Mouse (Mus musculus) gonadal fat pad, adult 2 months (tissue): ENCODE results near the gene Gm20662. TPM values are rescaled to one million over a fixed set of nuclear protein-coding genes. Genes with fewer than 3 reads are reported as not detected.
A peak's percentile ranks its signal among the peaks of the same experiment; 100 is the strongest.
"Not testable (repeated sequence)": the region's sequence is repeated elsewhere in the genome, so short reads cannot be mapped to it uniquely, and the experiment has no call there.

Experiments
- DNase-seq: peaks from one replicate; pipeline ENCODE4 v3.0.0-alpha.2; 2012; ENCODE audit warnings: low read depth
- polyA plus RNA-seq: library from polyadenylated mRNA; depleted of rRNA; stranded (reverse); fragments of >200 nt; gene quantifications from 2 replicates; pipeline ENCODE4 v1.2.3, GENCODE M21; 2012

Gene Gm20662
- polyA plus RNA-seq, 1 experiment, result 3.8 TPM

DNA sequence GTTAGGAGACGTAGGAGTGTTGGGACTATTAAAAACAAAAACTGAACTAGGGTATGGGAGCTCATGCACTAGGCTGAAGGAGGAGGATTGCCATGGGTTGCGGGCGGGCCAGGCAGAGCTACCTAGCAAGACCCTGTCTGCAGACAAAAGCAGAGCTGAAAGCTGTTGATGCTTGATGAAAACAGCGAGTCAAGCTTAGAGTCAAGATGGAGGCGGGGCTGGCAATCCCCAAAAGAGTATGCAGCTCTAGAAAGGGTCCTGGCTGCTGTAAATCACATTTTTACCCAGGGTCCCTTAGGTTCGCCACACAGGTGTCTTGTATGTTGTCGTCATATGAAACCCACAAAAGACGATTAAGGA is 7.4 kb downstream of the Gm20662 start:
- no peak for DNase-seq

DNA sequence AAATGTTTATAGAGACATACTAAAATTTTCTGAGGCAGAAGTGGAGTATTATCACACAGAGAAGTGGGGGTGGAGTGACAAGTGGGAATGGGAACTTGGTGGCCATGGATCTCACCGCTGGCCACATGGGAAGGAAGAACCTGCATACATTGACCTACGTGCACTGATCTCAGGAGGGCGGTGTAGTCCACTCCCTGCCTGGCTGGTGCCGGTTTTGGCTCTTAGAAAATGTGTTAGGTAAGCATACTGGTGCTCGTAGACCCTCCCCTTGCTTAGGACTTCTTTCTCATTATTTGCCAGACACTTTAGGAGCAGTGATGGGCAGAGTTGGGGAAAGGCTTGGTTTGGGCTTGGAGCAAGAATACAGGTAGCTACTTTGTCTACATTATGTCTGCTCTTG is 11.9 kb downstream of the Gm20662 start:
- no peak for DNase-seq

DNA sequence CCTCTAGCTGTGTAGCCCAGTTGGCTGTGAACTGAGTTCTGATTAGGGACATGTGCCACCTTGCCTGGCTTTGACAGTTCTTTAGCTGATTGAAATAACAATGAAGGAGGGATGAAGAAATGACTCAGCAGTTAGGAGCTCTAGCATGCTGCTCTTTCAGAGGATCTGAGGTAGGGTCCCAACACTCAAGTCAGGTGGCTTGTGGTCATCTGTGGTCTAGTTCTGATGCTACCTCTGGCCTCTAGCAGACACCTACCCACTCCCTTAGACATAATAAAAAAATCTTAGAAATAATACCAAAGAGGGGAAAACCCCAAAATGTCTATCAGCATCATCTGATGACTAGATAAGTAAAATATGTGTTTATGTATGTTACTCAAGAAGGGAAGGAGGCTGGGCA is 14.2 kb downstream of the Gm20662 start:
- no peak for DNase-seq

DNA sequence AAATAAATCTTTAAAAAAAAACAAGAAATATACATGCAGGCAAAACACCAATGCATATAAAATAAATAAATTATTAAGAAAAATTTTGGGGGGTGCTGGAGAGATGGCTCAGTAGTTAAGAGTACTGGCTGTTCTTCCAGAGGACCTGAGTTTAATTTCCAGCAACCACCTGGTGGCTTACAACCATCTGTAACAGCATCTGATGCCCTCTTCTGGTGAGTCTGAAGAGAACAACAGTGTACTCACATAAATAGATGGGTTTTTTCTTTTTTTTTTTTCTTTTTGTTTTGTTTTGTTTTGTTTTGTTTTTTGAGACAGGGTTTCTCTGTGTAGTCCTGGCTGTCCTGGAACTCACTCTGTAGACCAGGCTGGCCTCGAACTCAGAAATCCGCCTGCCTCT is 17.4 kb downstream of the Gm20662 start:
- DNase-seq, result not testable (repeated sequence)

DNA sequence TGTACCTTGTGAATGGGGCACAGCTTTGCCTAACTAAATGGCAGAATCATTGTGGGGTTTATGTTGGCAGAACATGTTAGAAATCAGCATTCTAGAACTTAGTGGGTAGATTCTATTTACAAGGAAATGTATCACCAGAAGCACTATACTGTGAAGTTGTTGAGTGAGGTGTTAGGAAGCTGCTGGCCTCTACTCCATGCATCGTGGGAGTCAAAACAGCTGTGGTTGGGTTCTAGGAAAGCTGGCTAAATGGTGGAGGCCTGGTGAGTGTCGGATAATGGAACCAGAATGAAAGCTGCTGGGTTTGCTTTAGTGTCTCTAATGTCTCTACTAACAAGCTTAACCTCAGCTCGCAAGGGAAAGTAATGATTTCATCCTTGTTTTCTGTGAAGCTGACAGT is 21.0 kb downstream of the Gm20662 start:
- no peak for DNase-seq

DNA sequence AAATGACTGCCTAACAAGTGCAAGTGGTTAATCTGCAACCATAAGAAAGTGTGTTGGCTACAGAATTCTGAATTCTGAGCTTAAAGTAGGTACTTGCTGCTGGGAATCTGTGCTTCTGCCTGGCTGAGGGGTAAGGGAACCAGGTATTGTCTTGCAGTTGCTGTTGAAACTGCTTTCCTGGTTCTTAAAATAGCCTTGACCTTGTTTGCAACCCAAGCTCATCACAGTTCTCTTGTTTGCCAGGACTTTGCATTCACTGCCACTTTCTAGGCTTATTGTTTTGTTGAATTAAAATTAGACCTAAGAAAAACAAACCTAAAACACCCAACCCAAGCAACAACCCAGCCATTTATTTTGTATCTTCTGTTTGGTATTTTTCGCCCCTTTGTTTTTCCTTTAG is 24.6 kb downstream of the Gm20662 start:
- DNase-seq, result no peak

DNA sequence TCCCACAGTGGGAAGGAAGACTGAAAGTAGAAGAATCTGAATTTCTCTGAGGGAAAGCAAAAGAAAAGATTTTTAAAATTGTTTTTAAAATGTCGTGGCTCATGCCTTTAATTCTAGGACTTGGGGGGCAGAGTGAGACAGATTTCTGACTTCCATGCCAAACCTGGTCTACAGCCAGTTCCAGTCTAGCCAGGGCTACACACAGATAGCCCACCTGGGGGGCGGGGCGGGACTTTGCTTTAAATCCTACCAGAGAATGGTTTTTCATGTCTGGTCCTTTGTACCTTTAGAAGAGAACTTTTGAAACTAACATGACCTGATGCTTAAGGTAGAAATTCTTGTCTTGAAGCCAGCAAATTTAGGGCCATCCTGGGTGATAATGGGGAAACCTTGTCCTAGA is 27.1 kb downstream of the Gm20662 start:
- DNase-seq, result no peak

DNA sequence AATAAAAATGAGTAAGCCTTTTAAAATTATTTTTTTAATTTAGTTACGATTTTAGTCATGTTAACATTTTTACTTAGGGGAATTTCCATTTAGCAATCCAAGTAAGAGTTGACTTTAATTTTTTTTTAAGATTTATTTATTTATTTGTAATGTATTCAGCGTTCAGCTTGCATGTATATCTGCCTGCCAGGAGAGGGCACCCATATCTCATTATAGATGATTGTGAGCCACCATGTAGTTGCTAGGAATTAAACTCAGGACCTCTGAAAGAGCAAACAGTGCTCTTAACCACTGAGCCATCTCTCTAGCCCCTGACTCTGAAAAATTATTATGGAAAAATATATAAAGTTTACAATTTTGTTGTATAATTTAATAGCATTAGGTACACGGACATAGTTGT is 30.4 kb downstream of the Gm20662 start:
- no peak for DNase-seq

DNA sequence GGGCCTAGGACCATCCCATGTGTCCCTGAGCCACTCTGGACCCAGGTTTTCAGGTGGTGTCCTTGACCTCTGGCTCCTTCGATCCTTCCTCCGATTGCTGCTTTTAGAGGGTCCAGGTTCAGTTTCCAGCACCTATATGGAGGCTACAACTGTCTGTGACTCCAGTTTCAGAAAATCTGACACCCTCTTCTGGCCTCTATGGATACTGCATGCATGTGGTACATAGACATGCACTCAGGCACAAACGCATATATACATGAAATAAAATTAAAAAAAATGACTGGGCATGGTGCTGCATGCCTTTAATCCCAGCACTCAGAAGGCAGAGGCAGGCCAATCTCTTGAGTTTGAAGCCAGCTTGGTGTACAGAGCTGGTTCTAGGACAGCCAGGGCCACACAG is 31.7 kb downstream of the Gm20662 start:
- no peak for DNase-seq

DNA sequence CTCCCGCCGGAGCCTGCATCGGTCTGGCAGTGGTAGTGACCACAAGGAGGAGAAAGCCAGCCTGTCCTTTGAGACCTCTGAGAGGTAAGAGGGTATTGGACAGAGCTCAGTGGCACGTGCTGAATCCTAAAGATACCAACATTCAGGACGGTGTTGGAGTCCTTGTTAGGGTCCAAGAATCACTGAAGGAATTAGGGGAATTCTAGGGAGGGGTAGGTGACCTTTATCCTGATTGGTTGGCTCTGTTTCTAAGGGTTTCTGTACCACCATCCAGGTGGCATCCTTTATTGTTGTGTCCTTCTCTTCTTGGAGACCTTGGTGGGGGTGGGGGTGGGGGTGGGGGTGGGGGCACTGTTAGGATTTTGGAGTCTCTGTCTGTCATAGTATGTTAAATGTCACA is 36.0 kb downstream of the Gm20662 start:
- no peak for DNase-seq

DNA sequence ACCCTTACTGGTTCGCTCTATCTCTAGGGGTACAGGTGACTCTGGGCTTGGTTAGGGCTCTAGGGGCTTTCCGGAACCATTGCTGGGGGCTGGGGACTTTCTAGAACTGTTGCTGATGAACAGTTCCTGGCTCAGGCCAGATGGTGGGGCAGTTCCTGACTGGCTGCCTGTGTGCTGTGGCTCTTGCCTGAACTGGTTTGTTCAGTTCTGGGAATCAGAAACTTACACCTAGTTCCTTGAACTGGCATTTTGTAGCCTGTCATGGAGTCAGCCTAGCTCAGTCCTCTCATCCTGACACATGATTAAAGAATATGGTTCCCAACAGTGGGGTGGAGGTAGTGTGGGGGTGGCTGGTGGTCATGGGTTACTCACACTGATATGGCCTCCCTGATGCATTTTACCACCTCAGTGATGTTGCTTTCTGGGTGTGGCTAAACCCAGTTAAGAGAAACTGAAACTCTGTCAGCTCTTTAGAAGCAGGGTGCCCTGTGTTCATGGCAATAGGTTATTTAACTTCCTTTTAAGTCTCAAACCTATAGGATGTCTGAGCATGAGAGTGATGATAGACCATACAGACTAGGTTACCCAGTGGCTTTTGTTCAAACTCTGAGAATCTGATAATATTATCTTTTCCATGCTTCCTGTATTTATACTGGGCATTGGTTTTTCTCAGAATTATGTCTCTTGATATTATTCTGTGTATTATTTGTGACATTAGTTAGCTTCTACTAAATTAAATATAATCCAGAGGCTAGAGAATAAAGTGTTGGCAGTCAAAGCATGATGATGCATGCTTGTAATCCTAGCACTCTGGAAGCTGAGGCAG is 39.4 kb downstream of the Gm20662 start:
- peak; percentile 28 for DNase-seq

DNA sequence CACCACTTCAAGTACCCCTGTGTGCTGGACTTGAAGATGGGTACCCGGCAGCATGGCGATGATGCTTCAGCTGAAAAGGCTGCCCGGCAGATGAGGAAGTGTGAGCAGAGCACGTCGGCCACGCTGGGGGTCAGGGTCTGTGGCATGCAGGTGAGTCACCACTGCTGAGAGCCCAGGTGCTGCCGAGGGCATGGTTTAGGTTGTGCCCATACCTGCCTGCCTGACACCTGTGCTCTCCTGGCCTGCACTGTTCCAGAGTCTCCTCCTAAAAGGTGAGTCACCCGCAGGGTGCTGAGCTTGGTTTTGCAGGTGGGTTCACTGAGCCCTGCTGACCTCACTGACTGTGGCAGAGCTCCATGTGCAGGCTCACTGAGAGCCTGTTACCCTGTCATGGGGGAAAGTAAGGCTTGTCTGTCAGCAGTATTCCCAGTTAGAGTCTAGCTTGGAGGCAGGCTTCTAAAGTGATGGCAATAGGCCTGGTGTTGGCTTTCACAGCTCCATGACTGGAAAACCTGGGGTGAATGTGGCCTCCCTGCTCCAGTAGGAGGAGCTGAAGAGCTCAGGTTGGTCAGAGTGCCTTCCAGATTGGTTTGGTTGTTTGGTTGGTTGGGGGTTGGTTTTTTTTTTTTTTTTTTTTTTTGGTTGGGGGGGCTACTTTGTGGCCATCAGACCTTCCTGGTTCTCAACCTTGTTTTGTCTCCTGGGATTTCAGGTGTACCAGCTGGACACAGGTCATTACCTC is 48.8 kb downstream of the Gm20662 start:
- no peak for DNase-seq

DNA sequence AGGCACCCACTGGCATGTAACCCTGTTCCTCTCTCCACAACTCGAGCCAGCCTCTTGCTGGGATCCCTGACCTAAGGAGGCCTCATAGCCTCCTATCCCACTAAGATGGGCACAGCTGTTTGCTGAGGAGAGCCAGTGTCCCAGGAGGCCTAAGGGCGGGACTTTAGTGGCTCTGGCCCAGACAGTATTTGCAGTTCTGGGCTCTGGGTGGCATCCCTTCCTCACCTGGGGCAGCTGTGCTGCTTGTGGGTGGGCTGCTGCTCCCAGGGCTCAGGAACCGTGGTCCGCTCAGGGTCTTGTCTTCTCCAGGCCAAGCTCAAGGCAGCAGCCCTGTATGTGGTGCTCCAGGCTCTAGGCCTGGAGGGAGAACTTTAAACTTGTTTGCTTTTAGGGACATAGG is 50.4 kb downstream of the Gm20662 start:
- DNase-seq, result no peak

DNA sequence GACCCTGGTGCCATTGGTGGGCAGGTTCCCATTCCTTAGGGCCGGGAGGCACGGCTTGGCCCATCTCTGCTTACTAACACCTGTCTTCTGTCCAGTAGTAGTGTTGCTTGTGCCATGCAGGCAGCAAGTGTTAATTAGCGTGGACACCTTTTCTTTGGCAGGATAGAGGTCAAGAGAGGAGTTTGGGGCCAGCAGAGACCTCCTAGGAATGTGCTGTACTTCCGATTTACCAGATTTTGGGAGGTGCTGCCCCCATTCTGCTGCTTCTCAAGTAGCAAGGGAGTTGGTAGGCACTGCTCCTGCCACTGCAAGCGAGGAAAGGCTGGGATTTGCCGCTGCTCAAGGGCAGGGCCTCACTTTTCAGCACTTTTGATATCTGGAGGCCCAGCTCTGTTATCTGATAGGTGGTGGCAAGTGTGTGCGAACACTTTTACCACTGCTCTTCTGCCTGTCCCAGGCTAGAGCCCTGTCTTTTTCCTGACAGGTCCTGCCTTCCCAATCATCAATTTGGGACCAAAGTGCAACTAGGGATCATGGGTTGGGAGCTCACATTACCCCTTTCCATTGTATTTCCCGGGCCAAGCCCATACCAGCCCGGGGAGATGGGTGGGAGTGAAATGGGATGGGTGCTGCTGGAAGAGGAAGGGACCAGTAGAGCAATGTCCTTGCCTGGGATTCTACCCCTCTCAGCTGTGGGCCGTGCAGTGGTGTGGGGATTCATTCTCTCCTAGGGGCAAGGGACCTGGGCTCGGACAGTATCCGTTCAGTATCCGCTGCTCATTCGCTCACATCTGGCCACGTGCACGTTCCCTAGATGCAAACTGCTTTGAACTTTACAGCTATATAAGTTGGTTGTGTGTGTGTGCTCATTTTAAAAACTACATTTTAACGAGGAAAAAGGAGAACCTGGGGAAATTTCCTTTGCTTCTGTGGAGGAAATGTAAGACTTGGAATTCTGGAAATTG is 51.7 kb downstream of the Gm20662 start:
- DNase-seq, result no peak

DNA sequence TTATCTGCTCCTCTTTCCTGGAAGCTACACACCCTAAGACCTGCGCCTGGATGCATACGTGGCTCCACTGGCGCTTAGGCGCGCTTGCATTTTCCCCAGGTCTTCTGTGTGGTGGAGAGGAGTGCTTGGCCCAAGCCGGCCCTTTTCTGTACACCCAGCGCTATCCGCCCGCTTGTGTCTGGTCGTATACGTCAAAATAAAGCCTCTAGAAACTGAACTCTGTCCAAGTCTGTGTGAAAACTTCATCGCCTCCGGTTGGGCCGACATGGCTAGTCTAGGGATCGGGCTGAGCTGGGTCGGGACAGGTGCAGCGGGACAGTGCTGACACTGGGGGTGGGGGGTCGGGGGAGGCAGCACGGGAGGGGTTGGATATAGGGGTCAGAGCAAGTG is 52.4 kb downstream of the Gm20662 start:
- DNase-seq, result no peak

DNA sequence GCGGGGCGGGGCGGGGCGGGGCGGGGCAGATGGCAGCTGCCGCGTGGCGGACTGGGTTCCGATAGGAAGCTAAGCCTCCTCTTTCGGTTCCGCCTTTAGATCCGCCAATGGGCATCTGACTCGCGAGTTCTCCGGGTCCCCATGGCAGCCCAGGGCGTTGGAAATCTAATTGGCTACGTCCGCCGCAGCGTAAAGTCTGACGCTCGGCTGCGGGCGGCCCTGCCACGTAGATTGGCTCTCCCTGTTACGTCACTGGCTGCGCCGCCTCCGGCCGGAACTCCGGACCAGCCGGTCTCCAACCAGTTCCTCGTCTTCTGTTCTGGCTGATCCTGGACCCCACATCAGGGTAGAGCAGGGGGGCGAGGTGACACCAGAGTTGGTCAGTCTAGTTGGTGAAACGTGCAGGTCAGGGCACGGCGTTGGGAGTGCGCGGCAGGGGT is 52.9 kb downstream of the Gm20662 start, which contains the start of gene Gmppb:
Gene Gmppb, plus strand, starts transcription at position 227 of the 440 bp plus-strand sequence.
- DNase-seq, result peak; percentile 66

DNA sequence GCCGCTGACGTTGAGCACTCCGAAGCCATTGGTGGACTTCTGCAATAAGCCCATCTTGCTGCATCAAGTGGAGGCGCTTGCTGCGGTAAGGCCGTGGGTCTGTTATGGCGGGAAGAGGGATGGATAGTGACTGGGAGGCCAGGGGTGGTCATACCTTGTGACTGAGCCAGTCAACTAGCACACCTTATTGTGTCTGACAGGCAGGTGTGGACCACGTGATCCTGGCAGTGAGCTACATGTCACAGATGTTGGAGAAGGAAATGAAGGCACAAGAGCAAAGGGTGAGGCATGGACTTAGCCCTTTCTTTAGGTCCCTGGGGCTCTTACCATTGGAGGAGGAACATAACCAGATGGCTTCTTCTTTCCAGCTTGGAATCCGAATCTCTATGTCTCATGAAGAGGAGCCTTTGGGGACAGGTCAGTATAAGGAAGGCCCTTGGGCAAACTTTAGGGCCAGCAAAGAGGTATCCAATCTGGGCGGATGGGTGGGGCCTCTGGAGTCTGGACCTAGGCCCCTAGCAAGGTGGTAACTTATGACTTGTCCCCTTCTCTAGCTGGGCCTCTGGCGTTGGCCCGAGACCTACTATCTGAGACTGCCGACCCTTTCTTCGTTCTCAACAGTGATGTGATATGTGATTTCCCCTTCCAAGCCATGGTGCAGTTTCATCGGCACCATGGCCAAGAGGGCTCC is 53.6 kb downstream of the Gm20662 start:
- no peak for DNase-seq

DNA sequence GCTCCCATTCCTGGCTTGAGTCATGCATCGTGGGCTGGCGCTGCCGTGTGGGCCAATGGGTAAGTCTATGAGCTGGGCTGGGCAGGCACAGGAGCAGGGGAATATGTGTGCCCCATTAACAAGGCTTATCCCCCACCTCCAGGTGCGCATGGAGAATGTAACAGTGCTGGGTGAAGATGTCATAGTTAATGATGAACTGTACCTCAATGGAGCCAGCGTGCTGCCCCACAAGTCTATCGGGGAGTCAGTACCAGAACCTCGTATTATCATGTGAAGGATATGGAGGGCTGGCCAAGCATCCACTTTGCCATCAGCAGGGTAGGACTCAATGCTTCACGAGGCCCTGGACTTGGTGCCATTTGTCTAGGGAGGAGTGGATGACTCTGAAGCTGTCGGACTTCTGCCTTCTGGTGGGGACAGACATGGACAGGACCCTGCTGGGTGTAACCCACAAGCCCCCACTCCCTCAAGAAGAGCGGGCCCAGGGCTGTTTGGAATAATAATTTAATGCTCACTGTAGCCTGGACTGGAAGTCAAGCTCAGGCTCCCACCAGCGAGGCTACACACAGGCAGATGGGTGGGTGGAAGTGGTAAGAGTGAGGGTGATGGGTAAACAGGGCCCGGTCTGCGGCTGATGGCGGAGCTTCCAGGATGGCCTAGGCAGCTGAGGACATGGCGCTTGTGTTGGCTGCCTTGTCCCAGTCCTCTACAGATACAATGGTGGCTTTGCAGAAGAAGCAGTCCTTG is 55.2 kb downstream of the Gm20662 start:
- no peak for DNase-seq

DNA sequence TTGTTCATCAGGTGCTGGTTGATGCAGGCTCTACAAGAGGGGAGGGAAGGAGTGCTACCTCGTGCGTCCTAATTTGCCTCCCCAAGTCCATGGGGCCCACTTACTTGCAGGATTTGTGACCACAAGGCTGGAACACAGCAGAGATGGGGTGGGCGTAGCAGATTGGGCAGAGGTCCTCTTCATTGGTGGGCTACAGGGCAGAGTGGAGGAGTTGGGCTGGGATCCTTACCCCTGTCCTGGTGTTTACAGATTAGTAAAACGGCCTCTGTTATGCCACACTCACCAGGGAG is 55.7 kb downstream of the Gm20662 start:
- DNase-seq, result no peak

DNA sequence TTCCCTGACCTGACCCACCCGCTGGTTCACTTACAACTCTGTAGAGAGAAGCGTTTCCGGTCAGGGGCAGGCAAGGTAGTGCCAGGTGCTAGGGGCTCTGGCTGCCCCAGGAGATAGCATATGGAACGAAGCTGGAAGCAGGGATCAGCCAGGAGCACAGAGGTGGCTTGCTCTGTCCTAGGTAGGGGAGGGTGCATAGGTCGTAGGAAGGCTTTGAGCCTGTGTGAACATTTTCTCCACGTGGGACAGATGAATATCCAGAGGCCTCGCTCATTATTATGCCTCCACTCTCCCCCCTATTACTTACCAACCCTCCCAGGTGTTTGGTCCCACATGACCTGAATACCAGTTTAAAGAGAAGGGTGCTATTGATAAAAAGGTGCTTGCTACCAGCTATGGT is 56.3 kb downstream of the Gm20662 start:
- no peak for DNase-seq
